Mouse (Mus musculus): ENCODE data around the gene Gm11569. TPM values are rescaled to one million over a fixed set of nuclear protein-coding genes. Genes with fewer than 3 reads are reported as not detected.
"Not testable (repeated sequence)": the region's sequence is repeated elsewhere in the genome, so short reads cannot be mapped to it uniquely, and the experiment has no call there.

Gm11569 gene
- polyA plus RNA-seq (2014; fragmentation: Nextera tagmentation; extraction: Ambion mirVana), result not detected in 2 replicates

GRCm38 (mm10) chr11:99798832-99799231 is at the start of gene Gm11569:
TSS of gene Gm11569 (minus strand) at chr11:99798932.
- H3K36me3 ChIP-seq (ENCODE audit: control insufficient read depth, insufficient read depth, low read length); H3K4me2 ChIP-seq (ENCODE audit: low read depth, low read length); H3K9me3 ChIP-seq (ENCODE audit: control insufficient read depth, low read length); H3K27ac ChIP-seq (ENCODE audit: low read depth, low read length); H3K4me3 ChIP-seq (ENCODE audit: low read depth, low read length); H3K27me3 ChIP-seq (ENCODE audit: control insufficient read depth, insufficient read depth, low read length); ATAC-seq (ENCODE audit: low read depth); H3K4me1 ChIP-seq (ENCODE audit: control insufficient read depth, insufficient read depth, low read length); H3K9ac ChIP-seq (replicated peaks; ENCODE audit: low read depth, low read length): not testable (repeated sequence)
- WGBS, result no CpG with 5 or more reads among the region's 1 CpGs

GRCm38 (mm10) chr11:99846746-99847145 is 48.0 kb upstream of the Gm11569 start:
- Histone ChIP-seq H3K36me3 (ENCODE audit: control insufficient read depth, insufficient read depth, low read length) (no peaks in the 10 kb centered on the region), H3K9me3 (ENCODE audit: control insufficient read depth, low read length) (no peaks in the 10 kb centered on the region), H3K4me1 (ENCODE audit: control insufficient read depth, insufficient read depth, low read length) (no peaks in the 10 kb centered on the region), H3K4me3 (ENCODE audit: low read depth, low read length) (no peak overlapping the region), H3K27me3 (ENCODE audit: control insufficient read depth, insufficient read depth, low read length) (no peaks in the 10 kb centered on the region), H3K9ac (replicated peaks; ENCODE audit: low read depth, low read length) (no peak overlapping the region), H3K27ac (ENCODE audit: low read depth, low read length) (no peak overlapping the region), H3K4me2 (ENCODE audit: low read depth, low read length) (no peak overlapping the region)
- 91% methylated on average over 2 of the region's 2 CpGs for WGBS
- no peak for ATAC-seq (ENCODE audit: low read depth)

- H3K27ac ChIP-seq (ENCODE audit: low read depth, low read length), result no peak overlapping the region
- no peak overlapping the region for H3K4me3 ChIP-seq (ENCODE audit: low read depth, low read length)
- H3K27me3 ChIP-seq (ENCODE audit: control insufficient read depth, insufficient read depth, low read length), result no peaks in the 10 kb centered on the region
- H3K9me3 ChIP-seq (ENCODE audit: control insufficient read depth, low read length), result no peaks in the 10 kb centered on the region
- H3K9ac ChIP-seq (replicated peaks; ENCODE audit: low read depth, low read length), result no peak overlapping the region
- ATAC-seq (ENCODE audit: low read depth), result no peak
- no peak overlapping the region for H3K4me2 ChIP-seq (ENCODE audit: low read depth, low read length)
- no peaks in the 10 kb centered on the region for H3K4me1 ChIP-seq (ENCODE audit: control insufficient read depth, insufficient read depth, low read length)
- 10% methylated on average over 1 of the region's 1 CpGs for WGBS
- H3K36me3 ChIP-seq (ENCODE audit: control insufficient read depth, insufficient read depth, low read length), result no peaks in the 10 kb centered on the region
Observed at GRCm38 (mm10) chr11:99842185-99842584, 43.5 kb upstream of the Gm11569 start.

GRCm38 (mm10) chr11:99837966-99838365 is 39.2 kb upstream of the Gm11569 start, which contains the start of gene 2300003K06Rik:
TSS of gene 2300003K06Rik (minus strand) at chr11:99838066.
- no peaks in the 10 kb centered on the region for H3K36me3 ChIP-seq (ENCODE audit: control insufficient read depth, insufficient read depth, low read length)
- no peaks in the 10 kb centered on the region for H3K4me1 ChIP-seq (ENCODE audit: control insufficient read depth, insufficient read depth, low read length)
- no peak within 1 kb of the TSS for H3K9ac ChIP-seq (replicated peaks; ENCODE audit: low read depth, low read length)
- ATAC-seq (ENCODE audit: low read depth), result no peak
- no peaks in the 10 kb centered on the region for H3K27me3 ChIP-seq (ENCODE audit: control insufficient read depth, insufficient read depth, low read length)
- H3K4me2 ChIP-seq (ENCODE audit: low read depth, low read length), result no peak within 1 kb of the TSS
- no peaks in the 10 kb centered on the region for H3K9me3 ChIP-seq (ENCODE audit: control insufficient read depth, low read length)
- no peak within 1 kb of the TSS for H3K4me3 ChIP-seq (ENCODE audit: low read depth, low read length)
- 81% methylated on average over 1 of the region's 1 CpGs for WGBS
- no peak within 1 kb of the TSS for H3K27ac ChIP-seq (ENCODE audit: low read depth, low read length)

GRCm38 (mm10) chr11:99815566-99815965 is 16.8 kb upstream of the Gm11569 start, which contains the start of gene Gm11564:
TSS of gene Gm11564 (minus strand) at chr11:99815666.
- not testable (repeated sequence) for H3K27ac ChIP-seq (ENCODE audit: low read depth, low read length); H3K27me3 ChIP-seq (ENCODE audit: control insufficient read depth, insufficient read depth, low read length); H3K4me2 ChIP-seq (ENCODE audit: low read depth, low read length); H3K9ac ChIP-seq (replicated peaks; ENCODE audit: low read depth, low read length); H3K4me1 ChIP-seq (ENCODE audit: control insufficient read depth, insufficient read depth, low read length); H3K9me3 ChIP-seq (ENCODE audit: control insufficient read depth, low read length); ATAC-seq (ENCODE audit: low read depth); H3K36me3 ChIP-seq (ENCODE audit: control insufficient read depth, insufficient read depth, low read length); H3K4me3 ChIP-seq (ENCODE audit: low read depth, low read length)
- 89% methylated on average over 2 of the region's 2 CpGs for WGBS

- H3K27me3 ChIP-seq (ENCODE audit: control insufficient read depth, insufficient read depth, low read length); H3K27ac ChIP-seq (ENCODE audit: low read depth, low read length); H3K9ac ChIP-seq (replicated peaks; ENCODE audit: low read depth, low read length); H3K36me3 ChIP-seq (ENCODE audit: control insufficient read depth, insufficient read depth, low read length); H3K4me2 ChIP-seq (ENCODE audit: low read depth, low read length); H3K4me3 ChIP-seq (ENCODE audit: low read depth, low read length); ATAC-seq (ENCODE audit: low read depth); H3K9me3 ChIP-seq (ENCODE audit: control insufficient read depth, low read length); H3K4me1 ChIP-seq (ENCODE audit: control insufficient read depth, insufficient read depth, low read length): not testable (repeated sequence)
Observed at GRCm38 (mm10) chr11:99809792-99810191, 11.1 kb upstream of the Gm11569 start, which contains the start of gene Krtap4-13. TSS of gene Krtap4-13 (minus strand) at chr11:99809892.

GRCm38 (mm10) chr11:99804346-99804745 is 5.6 kb upstream of the Gm11569 start, which contains the start of gene Gm11554:
TSS of gene Gm11554 (minus strand) at chr11:99804446.
- not testable (repeated sequence) for H3K9me3 ChIP-seq (ENCODE audit: control insufficient read depth, low read length); H3K36me3 ChIP-seq (ENCODE audit: control insufficient read depth, insufficient read depth, low read length); H3K4me2 ChIP-seq (ENCODE audit: low read depth, low read length); ATAC-seq (ENCODE audit: low read depth); H3K27me3 ChIP-seq (ENCODE audit: control insufficient read depth, insufficient read depth, low read length); H3K4me1 ChIP-seq (ENCODE audit: control insufficient read depth, insufficient read depth, low read length); H3K9ac ChIP-seq (replicated peaks; ENCODE audit: low read depth, low read length); H3K4me3 ChIP-seq (ENCODE audit: low read depth, low read length); H3K27ac ChIP-seq (ENCODE audit: low read depth, low read length)
- WGBS, result no CpG with 5 or more reads among the region's 1 CpGs

- Histone ChIP-seq H3K4me3 (ENCODE audit: low read depth, low read length) (no peak within 1 kb of the TSS), H3K4me2 (ENCODE audit: low read depth, low read length) (no peak within 1 kb of the TSS), H3K36me3 (ENCODE audit: control insufficient read depth, insufficient read depth, low read length) (no peaks in the 10 kb centered on the region), H3K9me3 (ENCODE audit: control insufficient read depth, low read length) (no peaks in the 10 kb centered on the region), H3K27ac (ENCODE audit: low read depth, low read length) (no peak within 1 kb of the TSS), H3K4me1 (ENCODE audit: control insufficient read depth, insufficient read depth, low read length) (no peaks in the 10 kb centered on the region), H3K27me3 (ENCODE audit: control insufficient read depth, insufficient read depth, low read length) (no peaks in the 10 kb centered on the region), H3K9ac (replicated peaks; ENCODE audit: low read depth, low read length) (no peak within 1 kb of the TSS)
- 81% methylated on average over 2 of the region's 2 CpGs for WGBS
- no peak for ATAC-seq (ENCODE audit: low read depth)
Observed at GRCm38 (mm10) chr11:99793367-99793766, 5.4 kb downstream of the Gm11569 start, which contains the start of gene Gm11596. TSS of gene Gm11596 (minus strand) at chr11:99793467.

- H3K36me3 ChIP-seq (ENCODE audit: control insufficient read depth, insufficient read depth, low read length); H3K9ac ChIP-seq (replicated peaks; ENCODE audit: low read depth, low read length); H3K4me1 ChIP-seq (ENCODE audit: control insufficient read depth, insufficient read depth, low read length); H3K9me3 ChIP-seq (ENCODE audit: control insufficient read depth, low read length); H3K27ac ChIP-seq (ENCODE audit: low read depth, low read length); H3K4me2 ChIP-seq (ENCODE audit: low read depth, low read length); ATAC-seq (ENCODE audit: low read depth); H3K4me3 ChIP-seq (ENCODE audit: low read depth, low read length); H3K27me3 ChIP-seq (ENCODE audit: control insufficient read depth, insufficient read depth, low read length): not testable (repeated sequence)
Observed at GRCm38 (mm10) chr11:99784900-99785299, 13.8 kb downstream of the Gm11569 start, which contains the start of gene Krtap4-9. TSS of gene Krtap4-9 (plus strand) at chr11:99785200.
